Mouse (Mus musculus) stomach, embryonic 15.5 days (tissue): Measurements from ENCODE around the gene Glrb. TPM values are rescaled to one million over a fixed set of nuclear protein-coding genes. Genes with fewer than 3 reads are reported as not detected.
A peak's percentile ranks its signal among the peaks of the same experiment; 100 is the strongest.

Experiments
- ATAC-seq: fragments of 200-750 bp; cut with Nextera tagmentation; 2 replicates; pipeline ENCODE4 v1.8.0; 2017; ENCODE audit warnings: low read depth, moderate number of reproducible peaks, moderate TSS enrichment; ENCODE audit not compliant: insufficient read depth, low FRiP score
- H3K27ac ChIP-seq: fragments of 300-500 bp; sonication (generic); 2 replicates; pipeline ENCODE4 v1.5.1; 2015; ENCODE audit warnings: mild to moderate bottlenecking, inconsistent platforms
- H3K27me3 ChIP-seq: fragments of 300-500 bp; sonication (generic); replicated peaks from 2 replicates; pipeline ENCODE4 v1.6.1; 2015; ENCODE audit warnings: inconsistent platforms
- H3K36me3 ChIP-seq: fragments of 300-500 bp; sonication (generic); 2 replicates; pipeline ENCODE4 v1.6.1; 2015; ENCODE audit warnings: inconsistent platforms
- H3K4me1 ChIP-seq: fragments of 300-500 bp; sonication (generic); 2 replicates; pipeline ENCODE4 v1.6.1; 2015; ENCODE audit warnings: inconsistent platforms
- H3K4me2 ChIP-seq: fragments of 300-500 bp; sonication (generic); 2 replicates; pipeline ENCODE4 v1.6.1; 2015; ENCODE audit warnings: mild to moderate bottlenecking, inconsistent platforms
- H3K4me3 ChIP-seq: fragments of 300-500 bp; sonication (generic); replicated peaks from 2 replicates; pipeline ENCODE4 v1.5.1; 2015; ENCODE audit warnings: inconsistent platforms
- H3K9ac ChIP-seq: fragments of 300-500 bp; sonication (generic); 2 replicates; pipeline ENCODE4 v1.6.1; 2015; ENCODE audit warnings: inconsistent platforms
- H3K9me3 ChIP-seq: fragments of 300-500 bp; sonication (generic); 2 replicates; pipeline ENCODE4 v1.6.1; 2016; ENCODE audit warnings: inconsistent platforms
- WGBS: fragments of 180-500 bp; shearing (Covaris S2); methylation state at CpG from one replicate; pipeline ENCODE4 v1.1.7; 2015; 5-methylcytosine and 5-hydroxymethylcytosine counted together
- polyA plus RNA-seq: library from polyadenylated mRNA; unstranded; fragments of >200 nt; fragmentation: Nextera tagmentation; extraction: Ambion mirVana; gene quantifications from 2 replicates; pipeline ENCODE4 v1.2.1, GENCODE M21; 2015

Glrb gene
- 3.1 and 3.3 TPM in 2 replicates for polyA plus RNA-seq

GRCm38 (mm10) chr3:80913111-80913778 is at the start of gene Glrb:
Gene Glrb (minus strand): TSS chr3:80913660.
- no peaks in the 10 kb centered on the region for H3K9me3 ChIP-seq
- H3K27ac ChIP-seq, result no peak within 1 kb of the TSS
- H3K9ac ChIP-seq, result peak within 1 kb of the TSS; percentile 26
- peak; percentile 70; the same call in 1 of the 2 replicates for ATAC-seq
- H3K27me3 ChIP-seq, result no peaks in the 10 kb centered on the region
- H3K4me1 ChIP-seq, result 0 out of 2 replicates have a peak, but pooled peaks cover 4% of the 10 kb centered on the region
- H3K4me2 ChIP-seq, result peak within 1 kb of the TSS; percentile 98
- H3K4me3 ChIP-seq, result peak within 1 kb of the TSS; percentile 65
- H3K36me3 ChIP-seq, result no peaks in the 10 kb centered on the region
- WGBS, result under 1% methylated on average over 74 of the region's 76 CpGs

- no peaks in the 10 kb centered on the region for H3K4me1 ChIP-seq
- no peak overlapping the region for H3K4me2 ChIP-seq
- no peak overlapping the region for H3K9ac ChIP-seq
- no peak for ATAC-seq
- H3K27ac ChIP-seq, result no peak overlapping the region
- no peaks in the 10 kb centered on the region for H3K9me3 ChIP-seq
- no peaks in the 10 kb centered on the region for H3K27me3 ChIP-seq
- H3K4me3 ChIP-seq, result no peak overlapping the region
- no peaks in the 10 kb centered on the region for H3K36me3 ChIP-seq
Observed at GRCm38 (mm10) chr3:80959965-80960364, 46.5 kb upstream of the Glrb start.

GRCm38 (mm10) chr3:80958591-80958990 is 45.1 kb upstream of the Glrb start:
- Histone ChIP-seq H3K36me3 (no peaks in the 10 kb centered on the region), H3K4me1 (no peaks in the 10 kb centered on the region), H3K27ac (no peak overlapping the region), H3K4me3 (no peak overlapping the region), H3K9ac (no peak overlapping the region), H3K27me3 (no peaks in the 10 kb centered on the region), H3K9me3 (no peaks in the 10 kb centered on the region), H3K4me2 (no peak overlapping the region)
- 0 out of 2 replicates have a peak, but pooled peaks have one; percentile 22 for ATAC-seq
- 32% methylated on average over 1 of the region's 1 CpGs for whole genome bisulfite sequencing

- H3K27me3 ChIP-seq, result no peaks in the 10 kb centered on the region
- WGBS, result 25% methylated on average over 6 of the region's 6 CpGs
- peak overlapping the region; percentile 26 for H3K9ac ChIP-seq
- H3K36me3 ChIP-seq, result no peaks in the 10 kb centered on the region
- H3K27ac ChIP-seq, result no peak overlapping the region
- H3K9me3 ChIP-seq, result no peaks in the 10 kb centered on the region
- no peak for ATAC-seq
- H3K4me3 ChIP-seq, result peak overlapping the region; percentile 65
- H3K4me1 ChIP-seq, result 0 out of 2 replicates have a peak, but pooled peaks cover 4% of the 10 kb centered on the region
- H3K4me2 ChIP-seq, result peak overlapping the region; percentile 98
Observed at GRCm38 (mm10) chr3:80913779-80914284, 372 bp upstream of the Glrb start.

- H3K4me1 ChIP-seq, result no peaks in the 10 kb centered on the region
- 76% methylated on average over 5 of the region's 5 CpGs for WGBS
- no peaks in the 10 kb centered on the region for H3K27me3 ChIP-seq
- H3K9ac ChIP-seq, result no peak overlapping the region
- no peaks in the 10 kb centered on the region for H3K36me3 ChIP-seq
- ATAC-seq, result no peak
- H3K4me2 ChIP-seq, result no peak overlapping the region
- H3K4me3 ChIP-seq, result no peak overlapping the region
- no peak overlapping the region for H3K27ac ChIP-seq
- no peaks in the 10 kb centered on the region for H3K9me3 ChIP-seq
Observed at GRCm38 (mm10) chr3:80894745-80895480, 18.5 kb downstream of the Glrb start.

GRCm38 (mm10) chr3:80894328-80894727 is 19.1 kb downstream of the Glrb start:
- Histone ChIP-seq H3K9me3 (no peaks in the 10 kb centered on the region), H3K4me3 (no peak overlapping the region), H3K36me3 (no peaks in the 10 kb centered on the region), H3K4me1 (no peaks in the 10 kb centered on the region), H3K9ac (no peak overlapping the region), H3K4me2 (no peak overlapping the region), H3K27ac (no peak overlapping the region), H3K27me3 (no peaks in the 10 kb centered on the region)
- 84% methylated on average over 5 of the region's 5 CpGs for WGBS
- no peak for ATAC-seq

- no peaks in the 10 kb centered on the region for H3K9me3 ChIP-seq
- H3K4me2 ChIP-seq, result no peak overlapping the region
- ATAC-seq, result no peak
- no peak overlapping the region for H3K4me3 ChIP-seq
- WGBS, result 26% methylated on average over 4 of the region's 4 CpGs
- no peaks in the 10 kb centered on the region for H3K4me1 ChIP-seq
- no peaks in the 10 kb centered on the region for H3K36me3 ChIP-seq
- no peak overlapping the region for H3K27ac ChIP-seq
- no peak overlapping the region for H3K9ac ChIP-seq
- H3K27me3 ChIP-seq, result no peaks in the 10 kb centered on the region
Observed at GRCm38 (mm10) chr3:80893055-80893690, 20.3 kb downstream of the Glrb start.

GRCm38 (mm10) chr3:80891087-80891486 is 22.4 kb downstream of the Glrb start:
- no peaks in the 10 kb centered on the region for H3K9me3 ChIP-seq
- no peak overlapping the region for H3K4me2 ChIP-seq
- ATAC-seq, result no peak
- no peak overlapping the region for H3K4me3 ChIP-seq
- H3K36me3 ChIP-seq, result no peaks in the 10 kb centered on the region
- no peaks in the 10 kb centered on the region for H3K4me1 ChIP-seq
- H3K27ac ChIP-seq, result no peak overlapping the region
- H3K27me3 ChIP-seq, result no peaks in the 10 kb centered on the region
- no peak overlapping the region; the same call in 1 of the 2 replicates for H3K9ac ChIP-seq
- WGBS, result 38% methylated on average over 4 of the region's 4 CpGs

- WGBS, result 44% methylated on average over 1 of the region's 1 CpGs
- H3K9ac ChIP-seq, result no peak overlapping the region
- H3K36me3 ChIP-seq, result no peaks in the 10 kb centered on the region
- H3K4me2 ChIP-seq, result no peak overlapping the region
- ATAC-seq, result no peak
- H3K27ac ChIP-seq, result no peak overlapping the region
- no peaks in the 10 kb centered on the region for H3K4me1 ChIP-seq
- no peaks in the 10 kb centered on the region for H3K27me3 ChIP-seq
- H3K9me3 ChIP-seq, result no peaks in the 10 kb centered on the region
- no peak overlapping the region for H3K4me3 ChIP-seq
Observed at GRCm38 (mm10) chr3:80885174-80885573, 28.3 kb downstream of the Glrb start.

GRCm38 (mm10) chr3:80883601-80884000 is 29.9 kb downstream of the Glrb start:
- Histone ChIP-seq H3K4me2 (no peak overlapping the region), H3K27ac (no peak overlapping the region), H3K4me3 (no peak overlapping the region), H3K9me3 (no peaks in the 10 kb centered on the region), H3K9ac (no peak overlapping the region), H3K4me1 (no peaks in the 10 kb centered on the region), H3K36me3 (no peaks in the 10 kb centered on the region), H3K27me3 (no peaks in the 10 kb centered on the region)
- 26% methylated on average over 6 of the region's 6 CpGs for WGBS
- no peak for ATAC-seq

GRCm38 (mm10) chr3:80880660-80881293 is 32.7 kb downstream of the Glrb start:
- Histone ChIP-seq H3K27ac (no peak overlapping the region), H3K9ac (no peak overlapping the region), H3K36me3 (no peaks in the 10 kb centered on the region), H3K4me3 (no peak overlapping the region), H3K4me2 (no peak overlapping the region), H3K4me1 (no peaks in the 10 kb centered on the region), H3K9me3 (no peaks in the 10 kb centered on the region), H3K27me3 (no peaks in the 10 kb centered on the region)
- no peak for ATAC-seq
- WGBS, result 85% methylated on average over 6 of the region's 6 CpGs
